Mouse (Mus musculus) G1E (cell line): Measurements from ENCODE around the gene 1810010H24Rik.

Experiments
- CTCF ChIP-seq: IDR thresholded peaks from 2 replicates; pipeline ENCODE4 v1.5.1; 2012; ENCODE audit warnings: low read depth, low read length, inconsistent platforms, mixed read lengths
- GATA1 ChIP-seq: IDR thresholded peaks from 2 replicates; pipeline ENCODE4 v1.6.1; 2012; ENCODE audit warnings: borderline replicate concordance, low read length, inconsistent platforms, mixed read lengths
- TAL1 ChIP-seq: conservative IDR thresholded peaks from 2 replicates; pipeline ENCODE4 v1.6.1; 2012; ENCODE audit warnings: low read depth, low read length, inconsistent platforms, mixed read lengths

DNA sequence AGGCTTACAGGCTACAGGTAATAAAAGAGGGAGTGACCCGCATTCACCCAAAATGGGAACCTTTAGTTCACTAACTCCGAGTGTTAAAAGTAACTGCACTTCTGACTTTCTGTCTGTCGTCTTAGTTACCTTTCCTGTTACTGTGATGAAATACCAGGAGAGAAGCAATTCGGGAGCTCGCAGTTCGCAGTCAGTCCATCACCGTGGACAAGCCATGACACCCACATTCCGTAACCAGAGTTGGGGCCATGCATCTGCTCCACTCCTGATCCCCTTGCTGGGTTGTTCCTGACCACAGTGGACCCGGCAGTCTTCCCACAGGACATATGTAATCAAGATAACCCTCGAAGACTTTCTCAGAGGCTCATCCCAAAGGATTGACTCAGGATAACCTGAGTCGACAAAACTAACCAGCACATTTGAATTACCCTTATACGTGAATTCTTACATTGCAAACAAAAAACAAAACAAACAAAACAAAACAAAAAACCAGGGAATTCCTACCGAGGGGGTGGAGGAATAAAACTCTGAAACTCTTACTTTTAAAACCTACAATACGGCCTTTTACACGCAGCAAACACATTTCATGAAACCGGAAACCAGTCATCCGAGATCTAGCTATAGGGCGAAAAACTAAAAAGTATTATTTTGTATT, 13.7 kb upstream of the 1810010H24Rik start:
- no peak for TF ChIP-seq CTCF
- no peak for TF ChIP-seq GATA1
- TF ChIP-seq TAL1 = no peak
